Mouse (Mus musculus) liver, adult 2 months (tissue): ENCODE results near the gene Usp54.

Experiments
- CTCF ChIP-seq: fragments of 200-500 bp; IDR thresholded peaks from 2 replicates; pipeline ENCODE4 v1.5.1; 2011; ENCODE audit warnings: low read depth, low read length, control low read depth
- POLR2A ChIP-seq: fragments of 200-500 bp; IDR thresholded peaks from 2 replicates; pipeline ENCODE4 v1.6.1; 2011; ENCODE audit warnings: low read length, control low read depth; ENCODE audit not compliant: insufficient read depth; ENCODE audit errors: extremely low read depth

DNA sequence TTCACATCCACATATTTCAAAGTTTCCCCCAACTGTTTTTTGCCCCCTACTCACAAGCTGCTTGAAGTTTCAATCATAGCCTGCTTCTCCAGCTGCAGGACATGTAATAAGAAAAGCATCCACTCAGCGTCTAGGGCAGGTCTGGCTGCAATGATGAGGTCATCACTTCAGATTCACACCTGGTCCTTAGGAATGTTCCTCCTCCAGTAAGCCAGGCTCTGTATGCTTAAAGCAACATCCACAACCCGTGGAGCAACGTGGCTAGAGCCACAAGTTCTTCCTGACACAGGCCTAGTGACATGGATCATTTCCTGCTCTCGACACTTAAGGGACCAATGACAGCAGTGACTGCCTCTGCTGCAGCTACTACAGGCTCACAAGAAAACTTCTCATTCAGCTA is 9.6 kb downstream of the Usp54 start:
- TF ChIP-seq POLR2A = no peak
- TF ChIP-seq CTCF = no peak
